In genomic region chr9:40320879-40321667, GRCm38 (mm10) we compare ENCODE assay signal across 9 mouse cellular contexts. TPM values are rescaled to one million over a fixed set of nuclear protein-coding genes. Genes with fewer than 3 reads are reported as not detected.
DNase-seq lines count a peak whose midpoint lies in the region; ATAC-seq and TF ChIP-seq lines count a peak whose summit lies in the region.
"Had no signal": no experiment of that assay in that cellular context is flagged by ENCODE, and none has a peak within 500 bp of the region (broad histone marks: within the 10 kb centered on the region; RNA-seq: fewer than 3 reads in every experiment).

No protein-coding gene starts in this region.

- H3K36me3 ChIP-seq in hindbrain, embryonic 12.5 days, result peaks cover 10% of the 10 kb centered on the region
- 0 out of 2 replicates have a peak, but pooled peaks cover 3% of the 10 kb centered on the region for H3K36me3 ChIP-seq in limb, embryonic 13.5 days
- H3K36me3 ChIP-seq: G1E had no signal

- no peaks in the 10 kb centered on the region for H3K9me3 ChIP-seq in hindbrain, embryonic 12.5 days (replicated peaks)
- H3K9me3 ChIP-seq in limb, embryonic 13.5 days, result no peaks in the 10 kb centered on the region

- H3K9ac ChIP-seq in hindbrain, embryonic 12.5 days, result no peak overlapping the region
- 0 out of 2 replicates have a peak overlapping the region, but pooled peaks have one; percentile 45 for H3K9ac ChIP-seq in limb, embryonic 13.5 days

- H3K4me2 ChIP-seq in hindbrain, embryonic 12.5 days (replicated peaks), result no peak overlapping the region
- peak overlapping the region; percentile 35 for H3K4me2 ChIP-seq in limb, embryonic 13.5 days (replicated peaks)

- ATAC-seq in hindbrain, embryonic 12.5 days (ENCODE audit: low FRiP score), result peak; percentile 53
- peak; percentile 88 for ATAC-seq in limb, embryonic 13.5 days (ENCODE audit: low FRiP score, low read depth)

- H3K4me3 ChIP-seq in left cerebral cortex, adult 2 months, result no peak overlapping the region; the same call in 1 of the 2 replicates
- H3K4me3 ChIP-seq in cerebellum, adult 2 months (replicated peaks; ENCODE audit: insufficient read depth, low read depth, low read length), result no peak overlapping the region
- peak overlapping the region; percentile 68 for H3K4me3 ChIP-seq in gastrocnemius, adult 2 months
- H3K4me3 ChIP-seq in hindbrain, embryonic 12.5 days, result no peak overlapping the region
- no peak overlapping the region for H3K4me3 ChIP-seq in limb, embryonic 13.5 days

- peaks cover 66% of the 10 kb centered on the region for H3K4me1 ChIP-seq in cerebellum, adult 2 months (ENCODE audit: control insufficient read depth, insufficient read depth, low read length)
- H3K4me1 ChIP-seq in hindbrain, embryonic 12.5 days, result peaks cover 10% of the 10 kb centered on the region
- peaks cover 23% of the 10 kb centered on the region for H3K4me1 ChIP-seq in limb, embryonic 13.5 days

- 20% methylated on average over 12 of the region's 12 CpGs for WGBS in cerebellum, adult 2 months
- 48% methylated on average over 12 of the region's 12 CpGs for whole genome bisulfite sequencing in hindbrain, embryonic 12.5 days
- 50% methylated on average over 12 of the region's 12 CpGs for WGBS in limb, embryonic 13.5 days

- intact Hi-C loops in left cerebral cortex, adult 2 months (cut with DNase I), result no loop called here
- intact Hi-C loops in gastrocnemius, adult 2 months (cut with DNase I), result no loop called here

- H3K27me3 ChIP-seq in cerebellum, adult 2 months (ENCODE audit: control insufficient read depth, insufficient read depth, low read length), result no peaks in the 10 kb centered on the region
- H3K27me3 ChIP-seq in hindbrain, embryonic 12.5 days, result no peaks in the 10 kb centered on the region
- no peaks in the 10 kb centered on the region for H3K27me3 ChIP-seq in limb, embryonic 13.5 days

- no peak for TF ChIP-seq POLR2A in cerebellum, adult 2 months (IDR thresholded peaks at IDR 0.05; ENCODE audit: borderline replicate concordance, insufficient read depth, low read length)

- TF ChIP-seq CTCF in left cerebral cortex, adult 2 months (IDR thresholded peaks at IDR 0.05), result no peak
- TF ChIP-seq CTCF in cerebellum, adult 2 months (IDR thresholded peaks at IDR 0.05; ENCODE audit: borderline replicate concordance, insufficient read depth, low read depth, low read length), result no peak
- TF ChIP-seq CTCF in gastrocnemius, adult 2 months (IDR thresholded peaks at IDR 0.05), result no peak

- DNase-seq in left cerebral cortex, adult 2 months (ENCODE audit: extremely low spot score in 1 of 2, low spot score in 2 of 2), result peak in 1 of 2 experiments; percentile 50
- DNase-seq in left cerebral cortex, adult 11 months (ENCODE audit: low spot score), result no peak
- peak in 1 of 2 experiments; percentile 62 for DNase-seq in cerebellum, adult 2 months
- peak; percentile 94 for DNase-seq in gastrocnemius, adult 2 months
- peak; percentile 53 for DNase-seq in neural tube, embryonic 10.5 days (ENCODE audit: extremely low spot score, low spot score)
- DNase-seq in natural killer cell, adult 2 months (ENCODE audit: low spot score in 2 of 2), result no peak

- H3K27ac ChIP-seq in left cerebral cortex, adult 2 months, result peak overlapping the region; percentile 84
- peak overlapping the region; percentile 2; the same call in 1 of the 2 replicates for H3K27ac ChIP-seq in cerebellum, adult 2 months (ENCODE audit: insufficient read depth, low read length)
- peak overlapping the region; percentile 88 for H3K27ac ChIP-seq in gastrocnemius, adult 2 months
- peak overlapping the region; percentile 57; the same call in 1 of the 2 replicates for H3K27ac ChIP-seq in hindbrain, embryonic 12.5 days
- H3K27ac ChIP-seq in limb, embryonic 13.5 days, result peak overlapping the region; percentile 74; the same call in 1 of the 2 replicates

RNA-seq across cellular contexts. Expression of gene Scn3b, which starts 52.1 kb away (rescaled TPM):
- 100 to 1,000 TPM; 110 to 116 TPM for total RNA-seq in left cerebral cortex, adult 2 months (2021)
- polyA plus RNA-seq in cerebellum, adult 2 months (2012; rRNA removed), result 9.2 and 10.1 TPM in 2 replicates
- 1 to 10 TPM in 1 of 2 experiments, under 1 TPM in 1; 0.64 to 2.4 TPM for total RNA-seq in gastrocnemius, adult 2 months (2021)
- 49.9 and 58.2 TPM in 2 replicates for polyA plus RNA-seq in hindbrain, embryonic 12.5 days (2016; fragmentation: Nextera tagmentation; extraction: Ambion mirVana)
- polyA plus RNA-seq in limb, embryonic 13.5 days (2015; fragmentation: Nextera tagmentation; extraction: Ambion mirVana), result 3.5 and 5.0 TPM in 2 replicates
- polyA plus RNA-seq: G1E had no signal

Comparison
In these comparisons a context has a peak if more than half of its experiments do, and no peak if none do; other contexts are left out.
1. DNase-seq: peak in gastrocnemius, adult 2 months (single experiment) and neural tube, embryonic 10.5 days (single experiment); none in left cerebral cortex, adult 11 months (single experiment) and natural killer cell, adult 2 months (0 of 2).
2. H3K27ac ChIP-seq: peak in every context shown above with its lines; median percentile 88 in gastrocnemius, adult 2 months; 84 in left cerebral cortex, adult 2 months; 74 in limb, embryonic 13.5 days; 57 in hindbrain, embryonic 12.5 days; 2 in cerebellum, adult 2 months.